Mouse (Mus musculus) layer of hippocampus, postnatal 14 days (tissue): ENCODE results near the gene Lmf2. TPM values are rescaled to one million over a fixed set of nuclear protein-coding genes. Genes with fewer than 3 reads are reported as not detected.
A peak's percentile ranks its signal among the peaks of the same experiment; 100 is the strongest.

Experiments used
- DNase-seq, 2 experiments: peaks; one replicate each; pipeline ENCODE4 v3.0.0; 2021 to 2022; ENCODE audit warnings: low spot score in 2 of 2, mixed read lengths in 1 of 2
- total RNA-seq, 2 experiments: library from RNA; stranded (reverse); gene quantifications; 2 replicates each; pipeline ENCODE4 v1.2.3; 2021

The Lmf2 gene
- total RNA-seq, 2 experiments from 2014 or later = 22.8 to 24.2 TPM

DNA sequence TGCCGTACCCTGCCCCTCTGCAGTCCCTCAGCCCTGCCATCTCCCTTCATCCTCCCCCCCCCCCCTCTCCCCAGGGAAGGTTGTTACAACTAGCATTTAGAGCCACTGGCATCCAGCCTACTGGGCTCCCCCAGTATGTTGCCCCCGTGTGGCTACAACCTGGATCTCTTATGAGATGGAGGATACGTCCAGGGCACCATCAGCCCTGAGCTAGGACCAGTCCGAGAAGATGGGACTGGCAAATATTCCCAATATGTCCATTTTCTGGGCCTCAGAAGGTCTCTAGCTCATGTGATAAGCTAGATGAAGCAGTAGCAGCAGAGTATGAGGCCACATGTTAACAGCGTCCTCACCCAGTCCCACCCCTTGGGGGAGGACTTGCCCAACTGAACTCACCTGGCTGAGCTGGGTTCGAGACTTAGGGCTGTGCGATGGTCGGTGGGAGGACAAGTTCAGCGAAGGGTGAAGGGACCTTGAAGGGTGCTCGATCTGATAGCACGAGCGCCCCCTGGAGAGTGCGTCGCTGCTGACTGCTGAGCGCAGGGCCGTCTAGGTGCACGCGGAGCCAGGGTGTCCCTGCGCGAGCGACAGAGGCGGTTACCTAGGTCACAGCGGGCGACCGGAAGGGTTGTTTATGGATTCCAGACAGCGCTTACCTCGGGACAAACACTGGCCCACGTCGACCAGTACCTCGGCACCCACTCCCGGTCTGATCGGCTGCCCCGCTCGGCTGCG lies 17.7 kb upstream of the Lmf2 start:
- peak; percentile 84 to 87 for DNase-seq

GRCm38 (mm10) chr15:89372536-89372935 lies 17.1 kb upstream of the Lmf2 start:
- DNase-seq = no peak

DNA sequence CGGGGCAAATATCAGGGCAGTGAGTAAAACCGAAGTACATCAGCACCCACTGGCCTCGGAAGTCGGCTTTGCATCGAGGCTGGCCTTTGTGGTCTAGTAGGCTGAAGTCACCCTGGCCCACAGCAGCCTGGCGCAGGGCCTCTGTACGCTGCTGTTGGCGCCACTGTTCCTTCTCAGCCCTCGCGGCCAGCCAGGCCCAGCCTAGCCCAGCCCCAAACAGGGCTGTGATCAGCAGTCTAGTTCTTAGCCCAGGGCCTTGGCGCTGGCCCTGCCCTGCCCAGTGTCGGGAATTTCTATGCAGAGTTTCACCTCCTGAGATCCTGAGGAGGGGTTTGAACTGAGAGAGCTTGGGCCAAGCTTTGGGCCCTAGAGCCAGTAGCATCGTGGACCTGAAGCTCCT lies 16.6 kb upstream of the Lmf2 start:
- no peak for DNase-seq

DNA sequence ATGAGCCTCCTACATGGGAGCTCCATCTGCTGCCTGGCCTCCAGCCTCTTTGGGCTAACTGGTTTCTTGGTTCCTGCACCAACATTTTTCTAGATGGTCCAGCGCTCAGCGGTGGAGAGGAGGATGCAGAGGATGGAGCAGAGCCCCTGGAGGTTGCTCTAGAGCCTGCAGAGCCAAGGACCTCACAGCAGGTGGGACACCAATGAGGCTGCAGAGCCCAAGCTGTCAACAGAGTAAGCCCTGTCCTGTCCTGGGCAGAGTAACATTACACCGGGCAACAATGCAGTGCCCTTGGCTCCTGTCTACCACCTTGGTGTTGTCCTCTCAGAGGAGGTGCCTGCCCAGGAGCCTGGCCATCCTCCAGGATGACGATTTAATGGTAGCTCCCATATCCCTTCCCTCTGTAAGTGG lies 9.7 kb upstream of the Lmf2 start:
- no peak for DNase-seq

DNA sequence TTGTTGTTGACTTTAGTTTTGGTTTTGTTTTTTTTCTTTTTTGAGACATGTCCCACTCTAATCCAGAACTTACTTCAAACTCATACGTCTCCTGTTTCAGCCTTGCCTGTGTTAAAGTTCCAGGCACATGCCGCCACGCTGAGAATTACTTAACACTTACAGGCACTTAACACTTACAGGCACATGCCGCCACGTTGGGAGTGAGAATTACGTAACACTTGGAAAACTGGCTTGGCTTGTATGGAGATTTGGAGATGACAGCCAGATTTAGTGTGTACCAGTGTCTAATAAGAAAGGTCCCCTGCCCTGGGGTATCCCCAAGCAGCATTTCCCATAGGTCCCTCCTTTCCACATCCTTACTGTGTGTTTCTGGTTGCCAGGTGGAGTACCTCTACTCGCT lies 7.6 kb upstream of the Lmf2 start:
- no peak for DNase-seq

DNA sequence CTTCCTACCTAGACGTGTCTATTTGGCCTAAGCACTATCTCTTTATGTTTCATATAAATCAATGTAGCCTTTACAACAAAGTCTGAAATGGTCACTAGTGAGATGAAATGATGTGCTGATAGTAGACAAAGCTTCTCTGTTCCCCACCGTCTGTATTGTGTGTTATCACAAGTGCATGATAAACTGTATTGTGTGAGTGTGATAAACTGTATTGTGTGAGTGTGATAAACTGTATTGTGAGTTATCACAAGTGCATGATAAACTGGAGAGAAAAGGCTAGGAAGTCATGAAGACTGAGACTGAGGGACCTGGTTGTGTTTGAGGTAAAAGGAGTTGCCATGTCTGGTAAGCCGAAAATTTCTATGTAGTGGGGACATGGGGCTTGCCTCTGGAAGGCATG lies 3.3 kb upstream of the Lmf2 start:
- DNase-seq = no peak

GRCm38 (mm10) chr15:89356372-89356771 lies 913 bp upstream of the Lmf2 start:
- DNase-seq = peak; percentile 50 to 81

DNA sequence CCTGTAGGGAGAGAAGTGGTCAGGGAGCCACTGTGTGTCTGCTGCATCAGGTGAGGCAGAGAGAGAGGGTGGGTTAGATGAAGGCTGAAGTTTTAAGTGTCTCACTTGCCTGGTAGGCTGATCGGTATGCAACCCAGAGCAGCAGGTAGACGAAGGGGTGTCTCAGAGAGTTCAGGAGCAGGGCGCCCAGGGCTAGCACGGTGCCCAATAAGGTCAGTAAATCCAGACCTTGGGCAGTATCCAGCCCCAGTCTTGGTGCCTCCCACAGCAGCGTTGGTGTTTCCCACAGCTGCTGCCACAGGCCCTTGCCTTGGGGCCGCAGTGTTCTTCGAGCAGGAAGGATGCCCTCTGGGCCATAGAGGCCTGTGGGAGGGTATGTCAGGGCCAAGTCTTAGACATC lies 1.0 kb downstream of the Lmf2 start:
- DNase-seq = no peak

DNA sequence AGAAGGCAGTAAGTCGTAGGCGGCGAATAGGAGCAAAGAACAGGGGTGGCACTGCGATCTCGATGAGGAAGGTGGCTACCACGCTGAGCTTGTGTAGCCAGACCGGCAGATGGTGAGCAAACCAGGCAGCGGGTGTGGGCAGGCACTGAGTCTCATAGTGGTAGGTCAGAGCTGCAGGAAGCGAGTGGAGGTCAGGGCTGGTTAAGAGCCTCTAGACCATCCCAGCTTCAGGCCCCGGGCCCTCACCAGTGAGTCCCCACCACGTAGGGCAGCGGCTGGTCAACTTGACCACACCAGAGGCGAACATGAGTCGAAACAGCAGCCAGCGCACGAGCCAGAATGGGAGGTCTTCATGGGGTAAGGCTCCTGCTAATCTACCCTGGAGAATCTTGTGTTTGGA lies 1.6 kb downstream of the Lmf2 start:
- DNase-seq = no peak

GRCm38 (mm10) chr15:89352795-89353194 lies 2.7 kb downstream of the Lmf2 start:
- DNase-seq = no peak

- no peak for DNase-seq
Measured at GRCm38 (mm10) chr15:89352054-89352453, 3.4 kb downstream of the Lmf2 start.

GRCm38 (mm10) chr15:89351302-89351701 lies 4.2 kb downstream of the Lmf2 start:
- DNase-seq = no peak

- DNase-seq = no peak
Measured at GRCm38 (mm10) chr15:89350447-89350846, 5.0 kb downstream of the Lmf2 start.

- no peak for DNase-seq
Measured at GRCm38 (mm10) chr15:89343325-89343724, 12.1 kb downstream of the Lmf2 start.

GRCm38 (mm10) chr15:89341678-89342077 lies 13.8 kb downstream of the Lmf2 start:
- no peak for DNase-seq

- DNase-seq = no peak
Measured at GRCm38 (mm10) chr15:89340136-89340535, 15.3 kb downstream of the Lmf2 start.

DNA sequence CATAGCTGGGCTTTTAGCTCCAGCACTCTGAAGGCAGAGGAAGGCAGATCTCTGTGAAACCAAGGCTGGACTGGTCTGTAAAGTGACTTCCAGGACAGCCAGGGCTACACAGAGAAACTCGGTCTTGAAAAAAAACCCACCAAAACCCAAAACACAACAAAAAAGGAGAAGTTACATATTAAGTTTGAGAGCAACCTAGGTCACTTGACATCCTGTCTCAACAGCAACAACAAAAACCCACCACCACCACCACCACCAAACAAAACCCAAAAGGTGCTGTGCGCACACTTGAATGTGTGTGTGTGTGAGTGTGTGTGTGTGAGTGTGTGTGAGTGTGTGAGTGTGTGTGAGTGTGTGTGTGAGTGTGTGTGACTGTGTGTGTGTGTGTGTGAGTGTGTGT lies 15.8 kb downstream of the Lmf2 start:
- no peak for DNase-seq

GRCm38 (mm10) chr15:89336422-89336821 lies 19.0 kb downstream of the Lmf2 start:
- DNase-seq = no peak

DNA sequence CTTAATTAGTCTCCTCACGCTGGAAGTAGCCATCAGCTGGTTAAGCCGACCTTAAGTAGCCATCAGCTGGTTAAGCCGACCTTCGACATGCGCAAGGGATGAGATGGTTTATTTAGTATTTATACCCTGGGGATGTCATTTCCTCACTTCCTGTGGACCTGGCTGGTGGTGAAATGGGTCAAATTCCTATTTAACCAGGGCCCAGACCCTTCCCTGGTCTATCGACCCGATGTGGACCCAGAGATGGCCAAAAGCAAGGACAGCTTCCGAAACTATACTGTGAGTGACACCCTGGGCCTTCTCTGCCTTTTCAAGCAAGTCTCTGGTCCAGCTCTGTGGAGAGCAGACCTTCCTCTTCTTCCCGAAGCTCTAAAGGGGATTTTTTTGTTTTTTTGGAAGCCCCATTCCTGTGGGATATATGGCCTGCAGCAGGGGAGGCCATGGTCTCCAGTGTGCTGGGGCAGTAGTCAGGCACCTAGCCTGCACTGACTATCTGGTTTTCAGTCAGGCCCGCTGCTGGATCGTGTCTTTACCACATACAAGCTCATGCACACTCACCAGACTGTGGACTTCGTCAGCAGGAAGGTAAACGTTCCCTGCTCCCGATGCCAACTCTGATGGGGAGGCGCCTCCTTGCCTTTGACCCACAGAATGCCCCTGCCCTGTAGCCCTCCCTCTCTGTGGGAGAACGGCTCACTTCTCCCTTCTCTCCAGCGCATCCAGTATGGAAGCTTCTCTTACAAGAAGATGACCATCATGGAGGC lies 20.5 kb downstream of the Lmf2 start:
- DNase-seq = no peak

DNA sequence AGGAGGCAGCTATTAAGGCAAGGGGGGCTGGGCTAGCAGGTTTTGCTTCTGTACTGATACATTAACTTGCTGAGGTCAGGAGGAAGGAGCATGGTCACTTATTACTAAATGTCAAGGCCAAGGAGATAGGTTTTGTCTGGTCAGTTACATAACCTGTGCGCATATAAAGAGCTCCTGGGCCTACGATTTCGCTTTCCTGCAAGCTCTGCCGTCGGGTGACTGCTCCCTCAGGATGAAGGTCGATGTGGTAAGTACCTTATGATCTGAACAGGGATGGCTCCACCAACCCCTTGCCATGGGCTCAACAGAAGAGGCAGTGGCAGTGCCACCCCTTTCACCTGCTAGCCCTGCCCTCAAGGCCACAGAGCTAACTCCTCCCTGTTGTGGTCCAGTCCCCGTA lies 21.2 kb downstream of the Lmf2 start, which contains the start of gene Miox:
Gene Miox, plus strand, starts transcription at position 128 of the 400 bp plus-strand sequence.
- no peak for DNase-seq

- DNase-seq = no peak
Measured at GRCm38 (mm10) chr15:89326441-89326840, 29.0 kb downstream of the Lmf2 start.

DNA sequence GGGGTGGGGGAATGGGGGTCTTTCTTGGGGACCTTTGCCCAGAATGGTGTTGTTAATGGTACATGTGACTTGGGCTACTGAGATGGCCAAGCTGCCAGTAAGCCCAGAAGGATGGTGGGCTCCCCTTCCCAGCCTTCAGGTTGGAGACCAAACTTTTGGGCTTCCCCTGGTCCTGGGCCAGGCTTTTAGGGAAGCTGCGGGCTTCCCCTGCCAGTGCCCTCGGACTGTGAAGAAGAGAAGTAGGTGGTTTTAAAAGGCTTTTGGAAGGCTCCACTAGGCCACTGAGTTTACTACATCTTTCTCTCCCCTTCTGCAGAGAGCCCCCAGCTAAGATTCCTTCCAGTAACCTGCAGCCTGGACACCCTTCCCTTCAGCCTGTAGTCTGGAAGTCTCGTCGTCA lies 31.8 kb downstream of the Lmf2 start:
- DNase-seq = no peak
